Comparison of ENCODE assay signal across 12 mouse cellular contexts in the genomic region with DNA sequence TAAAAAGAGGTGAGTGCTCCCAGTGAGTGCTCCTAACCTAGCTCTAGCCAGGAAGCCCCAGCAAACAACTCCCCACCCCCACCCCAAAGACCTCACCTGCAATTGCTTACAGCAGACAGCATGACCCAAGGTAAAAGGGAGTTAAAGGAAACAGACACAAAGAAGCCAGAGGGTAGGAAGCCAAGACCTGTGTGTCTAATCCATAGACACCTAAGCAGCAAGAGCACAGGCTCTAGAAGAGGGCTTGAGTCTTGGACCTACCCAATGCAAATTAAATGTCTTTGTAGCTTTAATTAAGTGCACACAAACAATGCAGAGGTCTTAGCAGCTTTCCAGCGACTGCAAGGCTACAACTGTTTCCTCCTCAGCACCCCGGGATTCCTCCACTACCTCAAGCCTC. TPM values are rescaled to one million over a fixed set of nuclear protein-coding genes. Genes with fewer than 3 reads are reported as not detected.
A peak's percentile ranks its signal among the peaks of the same experiment; 100 is the strongest.
DNase-seq lines count a peak whose midpoint lies in the region; ATAC-seq and TF ChIP-seq lines count a peak whose summit lies in the region.
"Had no signal": no experiment of that assay in that cellular context is flagged by ENCODE, and none has a peak within 500 bp of the region (broad histone marks: within the 10 kb centered on the region; RNA-seq: fewer than 3 reads in every experiment).

No protein-coding gene starts in this region.

- no peaks in the 10 kb centered on the region for H3K9me3 ChIP-seq in hindbrain, embryonic 12.5 days (replicated peaks)
- no peaks in the 10 kb centered on the region for H3K9me3 ChIP-seq in midbrain, postnatal 0 days (ENCODE audit: low read length)
- H3K9me3 ChIP-seq: liver, embryonic 13.5 days had no signal

- 14% methylated on average over 2 of the region's 2 CpGs for WGBS in hindbrain, embryonic 12.5 days
- 0% methylated on average over 2 of the region's 2 CpGs for WGBS in midbrain, postnatal 0 days

- no peak for TF ChIP-seq POLR2A in cortical plate, adult 2 months (IDR thresholded peaks at IDR 0.05; ENCODE audit: extremely low read depth, insufficient read depth, low read length)

- H3K9ac ChIP-seq in hindbrain, embryonic 12.5 days: peak overlapping the region; percentile 35; the same call in 1 of the 2 replicates
- H3K9ac ChIP-seq in midbrain, postnatal 0 days (replicated peaks; ENCODE audit: low read length, poor library complexity, severe bottlenecking): peak overlapping the region; percentile 95; the same call in 1 of the 2 replicates
- H3K9ac ChIP-seq: liver, embryonic 13.5 days had no signal

- H3K4me3 ChIP-seq in layer of hippocampus, adult 2 months: peak overlapping the region; percentile 80
- peak overlapping the region; percentile 59 for H3K4me3 ChIP-seq in cortical plate, adult 2 months (ENCODE audit: insufficient read depth, low read length)
- peak overlapping the region; percentile 89; the same call in 1 of the 2 replicates for H3K4me3 ChIP-seq in hindbrain, embryonic 12.5 days
- H3K4me3 ChIP-seq in midbrain, postnatal 0 days (ENCODE audit: low read depth, low read length): peak overlapping the region; percentile 92

- H3K4me1 ChIP-seq in cortical plate, adult 2 months (ENCODE audit: control insufficient read depth, insufficient read depth, low read length): peaks cover 14% of the 10 kb centered on the region
- H3K4me1 ChIP-seq in hindbrain, embryonic 12.5 days: peaks cover 32% of the 10 kb centered on the region
- peaks cover 10% of the 10 kb centered on the region; the same call in 1 of the 2 replicates for H3K4me1 ChIP-seq in midbrain, postnatal 0 days (ENCODE audit: insufficient read depth, low read length)

- TF ChIP-seq CTCF in layer of hippocampus, adult 2 months (conservative IDR thresholded peaks at IDR 0.05): no peak
- no peak for TF ChIP-seq CTCF in cortical plate, adult 2 months (IDR thresholded peaks at IDR 0.05; ENCODE audit: extremely low read depth, insufficient read depth, low read length)
- no peak for TF ChIP-seq CTCF in midbrain, postnatal 0 days (IDR thresholded peaks at IDR 0.05)

- no peaks in the 10 kb centered on the region for H3K27me3 ChIP-seq in hindbrain, embryonic 12.5 days
- H3K27me3 ChIP-seq in midbrain, postnatal 0 days (ENCODE audit: insufficient read depth, low read length): no peaks in the 10 kb centered on the region

- peak overlapping the region; percentile 83 for H3K27ac ChIP-seq in layer of hippocampus, adult 2 months
- H3K27ac ChIP-seq in cortical plate, adult 2 months (ENCODE audit: insufficient read depth, low read length): peak overlapping the region; percentile 87
- H3K27ac ChIP-seq in hindbrain, embryonic 12.5 days: no peak overlapping the region
- 0 out of 2 replicates have a peak overlapping the region, but pooled peaks have one; percentile 32 for H3K27ac ChIP-seq in midbrain, postnatal 0 days (ENCODE audit: low read depth, low read length)
- H3K27ac ChIP-seq: liver, embryonic 13.5 days had no signal

- DNase-seq in layer of hippocampus, adult 2 months (ENCODE audit: low spot score in 2 of 2): no peak
- DNase-seq in layer of hippocampus, adult 18-20 months (ENCODE audit: low spot score in 2 of 2): no peak
- DNase-seq in midbrain, postnatal 0 days (ENCODE audit: low spot score): no peak
- DNase-seq in gastrocnemius, adult 8-10 months (ENCODE audit: low spot score in 2 of 2): no peak
- no peak for DNase-seq in frontal cortex, postnatal 36 days (ENCODE audit: low spot score in 2 of 2)
- DNase-seq in ovary, postnatal 14 days (ENCODE audit: low spot score): no peak
- DNase-seq: adrenal gland, postnatal 36 days; gastrocnemius, postnatal 25 days; kidney, adult 2 months; liver, embryonic 13.5 days had no signal

- H3K36me3 ChIP-seq in hindbrain, embryonic 12.5 days: no peaks in the 10 kb centered on the region
- H3K36me3 ChIP-seq in midbrain, postnatal 0 days (ENCODE audit: insufficient read depth, low read length): no peaks in the 10 kb centered on the region
- H3K36me3 ChIP-seq: liver, embryonic 13.5 days had no signal

- peak overlapping the region; percentile 75 for H3K4me2 ChIP-seq in hindbrain, embryonic 12.5 days (replicated peaks)
- H3K4me2 ChIP-seq in midbrain, postnatal 0 days (ENCODE audit: low read depth, low read length, poor library complexity, severe bottlenecking): peak overlapping the region; percentile 78

- ATAC-seq in hindbrain, embryonic 12.5 days (ENCODE audit: low FRiP score): no peak
- no peak for ATAC-seq in midbrain, postnatal 0 days (ENCODE audit: low FRiP score)

RNA-seq across cellular contexts. Expression of a gene that starts 2.2 kb away (rescaled TPM):
- total RNA-seq in layer of hippocampus, adult 2 months (2021): 100 to 1,000 TPM; 303 to 323 TPM
- 100 to 1,000 TPM; 324 to 340 TPM for total RNA-seq in layer of hippocampus, adult 18-20 months (2021)
- 133 and 138 TPM in 2 replicates for polyA plus RNA-seq in cortical plate, adult 2 months (2012; rRNA removed)
- polyA plus RNA-seq in hindbrain, embryonic 12.5 days (2016; fragmentation: Nextera tagmentation; extraction: Ambion mirVana): 28.7 and 30.4 TPM in 2 replicates
- 44.8 and 46.2 TPM in 2 replicates for total RNA-seq in midbrain, postnatal 0 days (2014; rRNA removed)
- 30.2 and 31.4 TPM in 2 replicates for polyA plus RNA-seq in midbrain, postnatal 0 days (2015; fragmentation: Nextera tagmentation; extraction: Ambion mirVana)
- total RNA-seq in gastrocnemius, adult 8-10 months (2022): 1 to 10 TPM; 3.0 to 6.9 (median 5.6) TPM
